Mouse (Mus musculus): ENCODE data around the gene 2700049A03Rik. TPM values are rescaled to one million over a fixed set of nuclear protein-coding genes. Genes with fewer than 3 reads are reported as not detected.
"Not testable (repeated sequence)": the region's sequence is repeated elsewhere in the genome, so short reads cannot be mapped to it uniquely, and the experiment has no call there.

The 2700049A03Rik gene
- total RNA-seq (2021) = 1 to 10 TPM; 3.1 to 3.5 TPM
- long read RNA-seq, experiment 1, full-length matches to known transcripts = 1 of 6 reads
- long read RNA-seq, experiment 1, partial matches to known transcripts = 1 of 6 reads
- long read RNA-seq, experiment 1, other reads (novel, unspliced or antisense) = 4 of 6 reads
- long read RNA-seq, experiment 2, partial matches to known transcripts = 2 of 8 reads
- long read RNA-seq, experiment 2, other reads (novel, unspliced or antisense) = 6 of 8 reads

GRCm38 (mm10) chr12:71136130-71136973 lies at the start of gene 2700049A03Rik, which contains the start of gene Timm9:
2700049A03Rik (plus strand) TSS chr12:71136848.
Timm9 (minus strand) TSS chr12:71136684.
- peak; percentile 56 to 70 for DNase-seq
- intact Hi-C loops (cut with DNase I) = loop anchor here (2.0 kb wide), 1 partner anchor 168 kb away; no protein-coding TSS in a partner anchor

- DNase-seq; intact Hi-C loops (cut with DNase I): not testable (repeated sequence)
Observed at GRCm38 (mm10) chr12:71104275-71104674, 32.4 kb upstream of the 2700049A03Rik start.

- intact Hi-C loops (cut with DNase I) = no loop called here
- DNase-seq = no peak
Observed at GRCm38 (mm10) chr12:71107216-71107771, 29.4 kb upstream of the 2700049A03Rik start.

- no peak for DNase-seq
- intact Hi-C loops (cut with DNase I) = no loop called here
Observed at GRCm38 (mm10) chr12:71111331-71111730, 25.3 kb upstream of the 2700049A03Rik start, which contains the start of gene Tomm20l. Tomm20l (plus strand) TSS chr12:71111428.

GRCm38 (mm10) chr12:71113074-71113473 lies 23.6 kb upstream of the 2700049A03Rik start:
- DNase-seq = no peak
- intact Hi-C loops (cut with DNase I) = no loop called here

- intact Hi-C loops (cut with DNase I) = no loop called here
- no peak for DNase-seq
Observed at GRCm38 (mm10) chr12:71113675-71114288, 22.9 kb upstream of the 2700049A03Rik start.

GRCm38 (mm10) chr12:71116411-71116810 lies 20.2 kb upstream of the 2700049A03Rik start:
- DNase-seq = no peak
- intact Hi-C loops (cut with DNase I) = no loop called here

GRCm38 (mm10) chr12:71122731-71123130 lies 13.9 kb upstream of the 2700049A03Rik start:
- no peak for DNase-seq
- intact Hi-C loops (cut with DNase I) = no loop called here

GRCm38 (mm10) chr12:71123286-71123685 lies 13.4 kb upstream of the 2700049A03Rik start:
- intact Hi-C loops (cut with DNase I) = no loop called here
- DNase-seq = no peak

GRCm38 (mm10) chr12:71135581-71135980 lies 1.1 kb upstream of the 2700049A03Rik start:
- DNase-seq = no peak
- intact Hi-C loops (cut with DNase I) = no loop called here

GRCm38 (mm10) chr12:71136974-71137491 lies 385 bp downstream of the 2700049A03Rik start:
- peak; percentile 65 to 79 for DNase-seq
- intact Hi-C loops (cut with DNase I) = loop anchor here (2.0 kb wide), 1 partner anchor 168 kb away; no protein-coding TSS in a partner anchor

GRCm38 (mm10) chr12:71137686-71138085 lies 1.0 kb downstream of the 2700049A03Rik start:
- no peak for DNase-seq
- intact Hi-C loops (cut with DNase I) = loop anchor here (2.0 kb wide), 1 partner anchor 169 kb away; no protein-coding TSS in a partner anchor

- intact Hi-C loops (cut with DNase I) = no loop called here
Observed at GRCm38 (mm10) chr12:71139258-71139828, 2.7 kb downstream of the 2700049A03Rik start.

GRCm38 (mm10) chr12:71141189-71141588 lies 4.5 kb downstream of the 2700049A03Rik start:
- intact Hi-C loops (cut with DNase I) = no loop called here
- DNase-seq = no peak

More at GRCm38 (mm10) chr12:71139258-71139828, 2.7 kb downstream of the 2700049A03Rik start:
- DNase-seq = no peak

GRCm38 (mm10) chr12:71147641-71148040 lies 11.0 kb downstream of the 2700049A03Rik start:
- intact Hi-C loops (cut with DNase I) = no loop called here
- no peak for DNase-seq

- intact Hi-C loops (cut with DNase I) = no loop called here
Observed at GRCm38 (mm10) chr12:71148801-71149200, 12.2 kb downstream of the 2700049A03Rik start.

GRCm38 (mm10) chr12:71149456-71149855 lies 12.8 kb downstream of the 2700049A03Rik start:
- intact Hi-C loops (cut with DNase I) = no loop called here
- DNase-seq = no peak

More at GRCm38 (mm10) chr12:71148801-71149200, 12.2 kb downstream of the 2700049A03Rik start:
- no peak for DNase-seq

GRCm38 (mm10) chr12:71150167-71150566 lies 13.5 kb downstream of the 2700049A03Rik start:
- intact Hi-C loops (cut with DNase I) = no loop called here
- DNase-seq = no peak

GRCm38 (mm10) chr12:71154979-71155378 lies 18.3 kb downstream of the 2700049A03Rik start:
- DNase-seq = no peak
- intact Hi-C loops (cut with DNase I) = no loop called here

- intact Hi-C loops (cut with DNase I) = no loop called here
- no peak for DNase-seq
Observed at GRCm38 (mm10) chr12:71157974-71158373, 21.3 kb downstream of the 2700049A03Rik start.
